Mouse (Mus musculus) brain, embryonic 14.5 days (tissue): ENCODE data around the gene BC035947.

Source experiments
- CTCF ChIP-seq: fragments of 200-500 bp; IDR thresholded peaks from 2 replicates; pipeline ENCODE4 v1.5.1; 2012; ENCODE audit warnings: inconsistent platforms, mild to moderate bottlenecking, moderate library complexity, borderline replicate concordance; ENCODE audit not compliant: insufficient read depth, insufficient read length; ENCODE audit errors: extremely low read depth
- POLR2A ChIP-seq: fragments of 200-500 bp; IDR thresholded peaks from 2 replicates; pipeline ENCODE4 v1.6.1; 2012; ENCODE audit warnings: mild to moderate bottlenecking, inconsistent platforms, borderline replicate concordance; ENCODE audit not compliant: poor library complexity, insufficient read depth, insufficient read length, severe bottlenecking; ENCODE audit errors: extremely low read depth

DNA sequence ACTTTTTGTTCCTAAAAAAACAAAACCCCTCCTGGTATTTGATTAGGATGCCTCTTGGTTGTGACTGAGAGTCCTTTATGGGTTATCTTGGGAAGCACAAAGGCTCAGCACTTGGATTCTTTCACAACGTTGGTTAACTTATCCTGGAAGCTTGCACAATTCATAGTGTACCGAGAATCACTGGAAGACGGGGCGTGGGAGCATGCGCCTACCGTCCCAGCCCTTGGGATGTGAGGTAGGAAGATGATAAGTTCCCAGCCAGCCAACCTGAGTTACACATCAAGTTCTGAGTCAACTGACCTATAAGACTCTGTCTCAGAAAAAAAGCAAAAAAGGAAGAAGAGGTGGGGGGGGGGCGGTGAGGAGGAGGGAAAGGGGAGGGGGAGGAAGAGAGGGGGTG, 6.9 kb upstream of the BC035947 start:
- no peak for TF ChIP-seq CTCF
- no peak for TF ChIP-seq POLR2A
